Mouse (Mus musculus): ENCODE measurements around the gene Zic5.

- TF ChIP-seq MAFK (IDR thresholded peaks at IDR 0.05; ENCODE audit: insufficient read depth, low read depth, low read length) = no peak
- TF ChIP-seq ZNF384 (IDR thresholded peaks at IDR 0.05; ENCODE audit: low read depth, low read length) = no peak
- no peak for TF ChIP-seq ZC3H11A (IDR thresholded peaks at IDR 0.05; ENCODE audit: borderline replicate concordance, low read depth, low read length)
- TF ChIP-seq HCFC1 (IDR thresholded peaks at IDR 0.05; ENCODE audit: borderline replicate concordance, insufficient read depth, low read length) = no peak
Measured at GRCm38 (mm10) chr14:122455562-122455958, 9.9 kb downstream of the Zic5 start.
